Mouse (Mus musculus): Measurements from ENCODE around the gene Gli2. TPM values are rescaled to one million over a fixed set of nuclear protein-coding genes. Genes with fewer than 3 reads are reported as not detected.

The Gli2 gene
- total RNA-seq, 2 experiments from 2014 or later: 3.4 to 5.4 TPM

- no peak for DNase-seq
Measured at GRCm38 (mm10) chr1:118789871-118790270, 263.5 kb downstream of the Gli2 start.

DNA sequence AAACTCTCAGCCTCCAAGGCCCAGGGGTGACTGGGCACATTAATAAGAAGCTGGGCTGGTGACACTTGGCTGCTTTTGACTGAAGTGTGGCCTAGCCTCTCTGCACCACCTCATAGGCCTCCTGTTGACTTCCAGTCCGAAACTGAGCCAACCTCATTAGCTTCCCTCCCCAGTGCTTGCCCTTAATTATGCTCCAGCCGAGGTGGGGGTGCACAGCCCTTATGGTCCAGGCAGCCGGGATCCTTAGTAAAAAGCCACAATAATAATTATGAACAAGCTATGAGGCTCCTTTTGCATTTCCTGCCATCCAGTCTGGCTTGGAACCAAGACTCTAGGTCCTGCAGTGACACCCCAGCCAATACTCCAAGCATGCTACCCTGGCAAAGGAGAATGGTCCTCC is 264.0 kb downstream of the Gli2 start:
- DNase-seq: no peak

GRCm38 (mm10) chr1:118788813-118789212 is 264.6 kb downstream of the Gli2 start:
- no peak for DNase-seq

- DNase-seq: no peak
Measured at GRCm38 (mm10) chr1:118787486-118787885, 265.9 kb downstream of the Gli2 start.

Small RNAs within 50 kb of the gene (microRNA-seq; reads per million reads assigned to microRNA genes)
- gene Mir6346: 0 reads per million in 2 experiments
